15 mouse cellular contexts compared by ENCODE assay signal in the genomic region with DNA sequence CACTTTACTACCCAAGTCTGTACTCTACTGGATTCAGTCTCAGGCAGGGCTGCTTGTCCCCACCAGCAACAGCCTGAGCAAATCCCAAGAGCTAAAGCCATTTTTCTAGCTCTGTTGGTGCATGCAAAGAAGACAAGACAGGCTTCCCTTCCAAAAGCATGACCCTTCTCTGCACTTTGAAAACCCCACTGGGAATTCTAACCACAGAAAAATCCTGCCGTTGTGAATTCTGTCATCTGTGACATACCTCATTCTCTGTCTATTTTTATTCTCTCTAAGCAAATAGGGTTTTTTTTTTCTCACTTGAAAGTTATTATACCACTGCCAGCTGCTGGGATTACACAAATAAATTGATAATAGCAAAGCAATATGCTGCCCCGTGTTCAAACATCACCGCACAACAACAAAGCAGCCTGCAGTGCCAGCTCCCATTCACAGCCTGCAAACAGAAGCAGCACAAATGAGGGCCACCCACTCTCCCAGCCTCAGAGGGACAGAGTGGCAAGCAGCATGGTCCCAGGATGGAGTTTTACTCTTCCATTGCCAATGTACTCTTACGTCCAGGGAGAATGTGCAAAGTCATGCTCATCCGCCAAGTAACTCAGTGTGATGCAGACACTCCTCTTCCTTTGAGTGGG. TPM values are rescaled to one million over a fixed set of nuclear protein-coding genes. Genes with fewer than 3 reads are reported as not detected.
DNase-seq lines count a peak whose midpoint lies in the region; ATAC-seq lines count a peak whose summit lies in the region.
"Had no signal": no experiment of that assay in that cellular context is flagged by ENCODE, and none has a peak within 500 bp of the region (broad histone marks: within the 10 kb centered on the region; RNA-seq: fewer than 3 reads in every experiment).

No protein-coding gene starts in this region.

- H3K9me3 ChIP-seq in neural tube, embryonic 11.5 days (ENCODE audit: control insufficient read depth, low read length) = no peaks in the 10 kb centered on the region
- H3K9me3 ChIP-seq: stomach, embryonic 15.5 days had no signal

- peak; percentile 49; the same call in 1 of the 2 replicates for ATAC-seq in neural tube, embryonic 11.5 days (ENCODE audit: insufficient read depth, low FRiP score, low TSS enrichment)

- H3K9ac ChIP-seq in neural tube, embryonic 11.5 days (ENCODE audit: low read length) = no peak overlapping the region
- H3K9ac ChIP-seq: stomach, embryonic 15.5 days had no signal

- H3K27me3 ChIP-seq in neural tube, embryonic 11.5 days (ENCODE audit: control insufficient read depth, insufficient read depth, low read length) = no peaks in the 10 kb centered on the region
- H3K27me3 ChIP-seq: stomach, embryonic 15.5 days had no signal

- no peaks in the 10 kb centered on the region for H3K36me3 ChIP-seq in neural tube, embryonic 11.5 days (ENCODE audit: control insufficient read depth, insufficient read depth, low read length)
- H3K36me3 ChIP-seq: stomach, embryonic 15.5 days had no signal

- peak; percentile 33 for DNase-seq in embryo, embryonic 10.5 days (ENCODE audit: low spot score)
- no peak for DNase-seq in embryo, embryonic 10 days (ENCODE audit: low spot score)
- peak; percentile 25 for DNase-seq in neural tube, embryonic 11.5 days (ENCODE audit: low spot score)
- DNase-seq in neural tube, embryonic 10.5 days (ENCODE audit: extremely low spot score, low spot score) = no peak
- peak; percentile 64 for DNase-seq in layer of hippocampus, adult 9-11 months
- DNase-seq in retina, postnatal 1 day = peak; percentile 69
- no peak for DNase-seq in spleen, postnatal 10 days (ENCODE audit: low spot score in 2 of 2)
- DNase-seq in right cerebral cortex, adult 2 months (ENCODE audit: low spot score in 2 of 2) = no peak
- DNase-seq: adrenal gland, adult 8-10 months; B cell, adult 2 months; heart, adult 2 months; heart, postnatal 4 days had no signal

- H3K27ac ChIP-seq in neural tube, embryonic 11.5 days (ENCODE audit: low read depth, low read length) = no peak overlapping the region
- H3K27ac ChIP-seq: heart, adult 2 months; macrophage; stomach, embryonic 15.5 days had no signal

- H3K4me3 ChIP-seq in neural tube, embryonic 11.5 days (ENCODE audit: low read depth, low read length) = no peak overlapping the region
- H3K4me3 ChIP-seq: heart, adult 2 months; stomach, embryonic 15.5 days had no signal

- H3K4me2 ChIP-seq in neural tube, embryonic 11.5 days (ENCODE audit: low read depth) = no peak overlapping the region
- H3K4me2 ChIP-seq: liver, embryonic 11.5 days; stomach, embryonic 15.5 days had no signal

- H3K4me1 ChIP-seq in neural tube, embryonic 11.5 days (ENCODE audit: control insufficient read depth, insufficient read depth, low read length) = peaks cover 8% of the 10 kb centered on the region
- H3K4me1 ChIP-seq: stomach, embryonic 15.5 days had no signal

- WGBS in neural tube, embryonic 11.5 days = 28% methylated on average over 5 of the region's 5 CpGs

RNA-seq across cellular contexts. Expression of gene Sv2b, which starts 13.7 kb away (rescaled TPM):
- 3.2 and 4.2 TPM in 2 replicates for polyA plus RNA-seq in neural tube, embryonic 11.5 days (2014; fragmentation: Nextera tagmentation; extraction: Ambion mirVana)
- polyA plus RNA-seq: macrophage had no signal

Comparison
In these comparisons a context has a peak if more than half of its experiments do, and no peak if none do; other contexts are left out.
1. DNase-seq: peak in embryo, embryonic 10.5 days (single experiment), neural tube, embryonic 11.5 days (single experiment), layer of hippocampus, adult 9-11 months (single experiment) and retina, postnatal 1 day (single experiment); none in embryo, embryonic 10 days (single experiment), neural tube, embryonic 10.5 days (single experiment), spleen, postnatal 10 days (0 of 2) and right cerebral cortex, adult 2 months (0 of 2).